Mouse (Mus musculus) heart, postnatal 0 days (tissue): ENCODE measurements around the gene Ss18l1.

Experiments
- CTCF ChIP-seq: IDR thresholded peaks from 2 replicates; pipeline ENCODE4 v1.5.1; 2016; ENCODE audit warnings: antibody characterized with exemption, control low read depth, low read depth
- EP300 ChIP-seq: IDR thresholded peaks from 2 replicates; pipeline ENCODE4 v1.6.1; 2016; ENCODE audit warnings: antibody characterized with exemption, low read depth

- TF ChIP-seq CTCF (no peak), EP300 (no peak)
These were observed 23.7 kb upstream of the Ss18l1 start for GRCm38 (mm10) chr2:180018573-180018972.
